Mouse (Mus musculus) 416B (cell line): ENCODE results near the gene Prkg1.

Source experiments
- DNase-seq: peaks from one replicate; pipeline ENCODE4 v3.0.0; 2011; ENCODE audit warnings: low read depth

Prkg1 gene

DNA sequence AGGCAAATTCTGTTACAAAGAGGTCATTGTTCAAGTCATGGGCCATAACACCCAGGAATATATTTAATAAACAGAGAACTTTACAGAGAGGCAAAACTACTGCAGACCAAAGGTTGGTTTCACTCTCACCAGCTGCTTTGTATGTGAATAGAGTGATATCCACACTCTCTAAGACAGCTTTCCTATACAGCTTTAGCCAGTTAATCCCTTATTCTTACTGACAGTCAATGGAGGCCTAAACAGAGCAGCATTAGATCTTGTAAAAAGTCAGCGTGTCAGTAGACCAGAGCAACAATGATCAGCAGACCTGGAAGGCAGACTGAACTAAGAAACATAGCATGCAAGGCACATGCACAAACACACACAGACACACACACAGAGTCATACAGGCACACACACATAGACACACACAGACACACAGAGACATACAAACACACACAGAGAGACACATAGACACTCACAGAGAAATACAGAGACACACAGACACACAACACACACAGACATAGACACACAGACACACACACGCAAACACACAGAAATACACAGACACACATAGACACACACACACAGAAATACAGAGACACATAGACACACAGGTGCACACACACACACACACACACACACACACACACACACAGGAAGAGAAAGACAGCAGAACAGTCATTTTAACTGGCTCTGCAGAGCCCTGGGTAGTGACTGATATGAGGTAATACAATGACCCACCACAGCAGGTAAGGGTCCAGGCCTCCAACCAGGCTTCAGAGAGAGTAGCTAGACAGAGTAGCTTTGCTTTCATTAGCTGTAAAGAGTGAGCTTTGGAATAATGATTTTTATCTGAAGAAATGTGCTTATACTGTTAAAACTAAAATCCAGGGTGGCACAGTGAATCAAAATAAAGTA, 723.6 kb downstream of the Prkg1 start:
- DNase-seq = no peak

- DNase-seq = no peak
Observed at GRCm38 (mm10) chr19:31038951-31039350, 725.9 kb downstream of the Prkg1 start.

DNA sequence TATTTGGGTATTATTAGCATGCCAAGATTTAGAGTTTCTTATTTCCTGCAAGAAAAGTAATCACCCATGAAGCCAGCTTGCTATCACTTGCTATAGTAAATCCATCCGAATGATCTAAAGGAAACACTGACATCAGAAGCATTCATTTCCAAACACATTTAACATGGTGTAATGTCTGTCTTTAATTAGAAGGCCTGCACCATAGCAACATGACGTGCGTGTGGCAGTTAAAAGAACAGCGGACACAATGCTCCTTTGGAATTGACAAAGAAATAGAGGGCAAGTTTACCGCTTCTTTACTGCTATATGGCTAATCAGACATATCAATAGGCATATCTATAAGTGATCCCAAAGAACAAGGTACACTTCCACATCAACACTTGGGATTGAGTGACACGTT, 733.2 kb downstream of the Prkg1 start:
- no peak for DNase-seq

- no peak for DNase-seq
Observed at GRCm38 (mm10) chr19:31026797-31027196, 738.0 kb downstream of the Prkg1 start.

- no peak for DNase-seq
Observed at GRCm38 (mm10) chr19:31011528-31012133, 753.2 kb downstream of the Prkg1 start.

DNA sequence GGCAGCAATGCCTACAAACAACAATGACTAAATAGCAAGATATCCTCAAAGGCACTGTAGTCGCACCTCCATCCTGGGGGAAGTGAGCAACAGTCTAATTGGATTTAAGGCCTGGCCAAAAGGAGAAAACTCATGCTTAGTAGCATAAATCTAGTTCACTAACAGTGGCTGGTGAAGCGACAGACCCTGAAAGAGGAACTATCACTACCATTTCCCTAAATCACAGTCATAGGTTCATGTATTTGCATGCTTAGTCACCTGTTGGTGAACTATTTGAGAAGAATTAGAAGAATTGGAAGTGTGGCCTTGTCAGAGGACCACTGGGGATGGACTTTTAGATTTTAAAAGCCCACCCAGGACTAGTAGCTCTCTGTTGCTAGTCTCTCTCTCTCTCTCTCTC, 766.3 kb downstream of the Prkg1 start:
- no peak for DNase-seq

DNA sequence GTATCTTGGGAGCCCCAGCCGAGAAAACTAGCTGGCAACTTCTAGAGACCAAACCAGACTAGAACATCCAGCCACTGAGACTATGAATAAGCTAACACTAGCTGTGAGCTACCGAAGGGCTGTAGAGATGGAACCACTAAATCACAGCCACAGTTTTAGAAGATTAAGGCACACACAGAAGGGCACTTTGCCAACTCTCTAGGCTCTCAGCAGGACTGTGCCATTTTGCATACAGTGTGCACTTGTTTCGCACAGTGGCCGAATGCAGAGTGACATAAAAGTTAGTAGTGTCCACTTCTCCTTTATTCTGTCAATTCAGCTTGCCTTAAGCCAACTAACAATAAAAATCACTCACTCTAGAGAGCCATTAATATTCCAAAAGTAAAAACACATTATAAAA, 774.4 kb downstream of the Prkg1 start:
- no peak for DNase-seq

DNA sequence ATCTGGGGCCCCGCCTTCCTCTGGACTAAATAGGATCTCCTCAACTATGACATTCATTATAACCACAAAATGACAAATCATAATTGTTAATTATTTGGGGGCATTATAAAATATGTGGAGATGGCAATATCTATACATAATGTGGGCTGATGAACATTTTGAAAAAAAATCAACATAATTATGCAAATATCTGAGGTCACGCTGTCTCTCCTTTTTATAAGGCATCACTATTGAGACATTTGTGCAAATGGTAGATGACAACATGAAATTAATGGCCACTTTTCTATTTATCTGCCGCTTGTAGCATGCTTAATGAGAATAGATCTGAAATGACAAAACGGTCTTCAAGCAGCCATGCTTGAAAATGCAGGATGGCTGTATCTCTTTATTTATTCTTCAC, 782.4 kb downstream of the Prkg1 start:
- no peak for DNase-seq

DNA sequence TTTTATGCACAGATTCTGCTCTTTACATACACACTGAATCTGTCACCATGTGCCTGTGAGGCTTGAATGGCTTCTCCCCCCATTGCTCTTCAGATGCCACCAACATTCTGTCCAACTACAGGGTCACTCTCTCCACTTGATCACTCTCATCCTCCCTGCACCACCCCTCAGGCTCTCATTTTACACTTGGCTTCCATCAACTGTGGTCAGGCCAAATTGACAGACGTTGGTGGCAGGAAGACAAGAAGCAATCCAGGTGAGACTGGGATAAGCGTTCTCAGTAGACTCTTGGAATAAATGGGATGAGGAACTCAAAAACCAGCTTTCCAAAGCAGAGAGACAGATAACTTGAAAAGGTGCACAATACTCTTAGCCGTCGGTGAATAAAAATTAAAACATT, 786.7 kb downstream of the Prkg1 start:
- no peak for DNase-seq

DNA sequence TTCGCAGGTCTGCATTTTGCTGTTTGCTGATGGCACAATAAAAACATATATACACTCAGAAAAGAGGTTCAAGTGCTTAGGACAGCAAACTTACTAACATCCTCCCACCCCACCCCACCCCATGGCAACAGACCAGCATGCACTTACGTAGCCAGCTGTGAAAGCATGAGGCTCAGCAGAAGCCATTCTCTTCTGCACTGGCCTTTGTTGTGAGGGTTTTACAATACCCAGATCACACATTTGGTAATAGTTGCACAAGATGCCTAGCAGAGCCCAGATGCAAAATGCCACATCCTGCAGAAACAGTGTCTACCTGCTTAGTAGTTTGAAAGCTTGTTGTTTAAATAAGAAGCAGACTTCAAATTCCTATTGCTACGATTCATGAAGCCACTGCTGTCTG, 814.2 kb downstream of the Prkg1 start:
- DNase-seq = peak; percentile 40

GRCm38 (mm10) chr19:30948202-30948601, 816.6 kb downstream of the Prkg1 start:
- no peak for DNase-seq

GRCm38 (mm10) chr19:30942369-30942992, 822.4 kb downstream of the Prkg1 start:
- peak; percentile 92 for DNase-seq

DNA sequence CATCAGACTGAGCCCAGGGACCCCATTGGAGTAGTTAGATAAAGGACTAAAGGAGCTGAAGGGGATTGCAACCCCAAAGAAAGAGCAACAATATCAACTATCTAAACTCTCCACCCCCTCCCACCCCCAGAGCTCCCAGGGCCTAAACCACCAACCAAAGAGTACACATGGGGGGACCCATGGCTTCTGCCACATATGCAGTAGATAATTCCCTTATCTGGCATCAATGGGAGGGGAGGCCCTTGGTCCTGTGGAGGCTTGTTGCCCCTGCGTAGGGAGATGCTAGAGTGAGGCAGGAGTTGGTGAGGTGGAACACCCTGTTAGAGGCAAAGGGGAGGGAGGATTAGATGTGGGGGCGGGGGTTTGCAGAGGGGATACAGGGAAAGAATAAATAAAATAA, 826.8 kb downstream of the Prkg1 start:
- DNase-seq = no peak

- no peak for DNase-seq
Observed at GRCm38 (mm10) chr19:30931469-30932192, 833.2 kb downstream of the Prkg1 start.

DNA sequence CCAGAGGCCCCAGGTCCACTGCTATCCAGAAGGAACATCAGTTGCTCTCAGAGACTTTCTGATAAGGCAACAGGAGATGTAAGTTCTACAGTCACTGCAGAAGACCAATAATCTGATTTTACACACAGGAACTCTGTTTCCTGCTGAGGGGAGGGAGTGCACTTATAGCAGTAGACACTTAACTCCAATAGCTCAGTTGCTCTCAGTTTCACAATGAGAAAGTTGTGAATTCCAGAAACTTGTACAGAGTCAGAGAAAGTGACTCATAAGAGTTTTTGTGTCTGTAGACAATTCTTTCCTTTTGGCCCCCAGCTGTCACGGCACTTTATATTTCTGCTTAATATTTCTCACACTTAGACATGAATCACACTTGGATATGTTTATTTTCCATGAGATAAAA, 840.8 kb downstream of the Prkg1 start:
- DNase-seq = peak; percentile 69

GRCm38 (mm10) chr19:30902290-30902689, 862.5 kb downstream of the Prkg1 start:
- DNase-seq = no peak

DNA sequence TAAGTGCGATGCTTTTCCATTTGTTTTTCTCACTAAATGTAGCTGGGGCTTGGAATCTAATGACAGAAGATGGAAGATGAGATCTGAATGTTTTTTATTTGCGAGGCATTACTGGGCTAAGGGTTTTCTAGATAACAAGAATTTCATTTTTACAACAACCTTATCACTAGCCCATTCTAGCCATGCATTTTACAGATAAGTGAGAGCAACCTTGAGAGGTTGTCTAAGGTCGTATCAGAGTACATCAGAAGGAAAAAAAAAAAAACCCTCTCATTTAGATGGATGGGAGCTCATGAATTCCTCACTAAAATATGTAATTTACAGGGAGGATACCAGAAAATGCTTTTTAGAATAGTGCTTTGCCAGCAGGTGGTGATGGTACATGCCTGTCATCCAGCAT, 863.8 kb downstream of the Prkg1 start:
- DNase-seq = no peak

DNA sequence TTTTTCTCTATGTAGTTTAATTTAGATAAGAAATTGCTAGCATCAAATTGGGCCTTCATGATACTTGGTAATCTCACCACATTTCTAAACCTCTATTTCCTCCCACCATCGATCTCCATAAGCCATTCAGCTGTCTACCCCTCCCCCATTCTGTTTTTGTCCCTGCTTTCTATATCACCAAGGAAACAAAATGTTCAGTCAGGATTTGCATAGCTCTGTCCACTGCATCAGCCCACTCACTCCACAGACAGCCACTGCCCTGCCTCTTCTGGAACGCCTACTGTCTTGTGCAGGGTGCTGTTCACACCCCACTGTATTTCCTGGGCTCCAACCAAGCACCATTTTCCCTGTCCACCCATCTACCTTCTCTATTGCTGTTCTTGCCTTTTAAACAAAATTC, 874.5 kb downstream of the Prkg1 start:
- DNase-seq = no peak

DNA sequence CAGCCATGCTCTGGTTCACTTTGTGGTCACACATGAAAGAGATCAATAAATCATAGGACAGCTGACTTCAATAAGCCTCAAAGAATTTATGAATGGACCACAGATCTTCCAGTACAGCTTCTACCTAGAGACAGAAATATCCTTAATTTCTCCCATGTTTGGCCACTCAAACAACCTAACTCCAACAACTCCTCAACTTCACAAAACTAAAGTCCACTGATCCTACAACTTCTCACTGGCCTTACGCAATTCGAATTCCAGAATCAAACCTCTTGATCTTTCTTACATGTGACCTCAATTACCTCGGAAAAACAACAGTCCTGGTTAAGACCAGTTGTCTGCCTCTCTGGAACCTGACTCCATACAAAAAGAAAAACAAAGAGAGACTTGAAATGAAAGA, 875.0 kb downstream of the Prkg1 start:
- DNase-seq = no peak

- peak; percentile 42 for DNase-seq
Observed at GRCm38 (mm10) chr19:30861441-30861840, 903.4 kb downstream of the Prkg1 start.

- DNase-seq = no peak
Observed at GRCm38 (mm10) chr19:30851023-30851422, 913.8 kb downstream of the Prkg1 start.

DNA sequence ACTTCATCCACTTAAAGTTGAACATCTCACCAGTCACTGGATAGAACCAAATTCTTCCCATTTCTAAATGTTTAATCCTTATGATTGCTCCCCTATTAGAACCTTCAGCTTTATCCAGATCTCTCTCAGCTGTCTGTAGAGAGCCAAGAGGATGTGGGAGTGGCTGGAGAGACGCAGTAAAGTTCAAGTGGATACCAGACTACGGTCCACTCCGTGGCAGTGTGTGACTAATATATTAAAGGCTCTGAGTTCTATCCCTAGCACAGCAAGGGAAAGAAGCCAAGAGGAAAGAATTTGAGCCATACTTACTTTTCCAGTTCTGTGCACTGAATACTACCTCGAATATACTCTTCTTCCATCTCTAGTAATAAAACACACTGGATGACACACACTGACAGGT, 919.9 kb downstream of the Prkg1 start:
- no peak for DNase-seq

DNA sequence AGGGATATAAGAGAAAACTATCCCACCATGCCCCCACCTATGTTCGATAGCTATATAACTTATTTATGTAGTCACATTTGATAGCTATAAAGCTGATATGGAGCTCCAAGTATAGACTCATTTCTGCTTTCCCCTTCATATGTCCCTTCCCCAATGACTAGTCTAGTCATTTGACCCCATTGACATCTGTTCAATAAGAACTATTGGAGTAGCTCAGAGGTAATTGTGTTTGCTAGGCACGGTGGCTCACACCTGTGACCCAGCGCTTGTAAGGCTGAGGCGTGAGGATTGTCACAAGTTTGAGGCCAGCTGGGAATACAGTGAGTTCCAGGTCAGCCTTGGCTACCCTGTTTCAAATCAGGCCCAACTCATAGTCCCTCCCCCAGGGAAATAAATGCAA, 921.2 kb downstream of the Prkg1 start:
- DNase-seq = no peak
